Mouse (Mus musculus): Measurements from ENCODE around the gene Foxc1. TPM values are rescaled to one million over a fixed set of nuclear protein-coding genes. Genes with fewer than 3 reads are reported as not detected.

The Foxc1 gene
- total and polyA plus RNA-seq, 3 experiments, result not detected

GRCm38 (mm10) chr13:31802447-31802846 is 4.0 kb upstream of the Foxc1 start:
- H3K36me3 ChIP-seq (replicated peaks in 1 of 2; ENCODE audit: control insufficient read depth in 1 of 2, insufficient read depth in 1 of 2, low read length in 1 of 2), result no peaks in the 10 kb centered on the region
- no peak for DNase-seq (ENCODE audit: extremely low read depth)
- H3K4me2 ChIP-seq (ENCODE audit: insufficient read depth, low read depth, poor library complexity, severe bottlenecking), result no peak overlapping the region
- H3K9me3 ChIP-seq (replicated peaks; ENCODE audit: low read length), result peaks cover 9% of the 10 kb centered on the region
- 0 out of 4 replicates have a peak, but pooled peaks cover 0 to 5% of the 10 kb centered on the region in 2 experiments for H3K4me1 ChIP-seq (ENCODE audit: control insufficient read depth in 1 of 2, insufficient read depth in 2 of 2)
- TF ChIP-seq USF2 (conservative IDR thresholded peaks at IDR 0.05; ENCODE audit: low read depth, low read length) (no peak), PAX5 (IDR thresholded peaks at IDR 0.05; ENCODE audit: low read length) (no peak), SIN3A (IDR thresholded peaks at IDR 0.05; ENCODE audit: low read length) (no peak), MAX (IDR thresholded peaks at IDR 0.05; ENCODE audit: low read length) (no peak), ZMIZ1 (IDR thresholded peaks at IDR 0.05; ENCODE audit: low read depth, low read length) (no peak), CTCF (conservative IDR thresholded peaks at IDR 0.05 in 1 of 2, IDR thresholded peaks at IDR 0.05 in 1 of 2; ENCODE audit: low read depth in 2 of 2, low read length in 2 of 2) (no peak), GABPA (IDR thresholded peaks at IDR 0.05; ENCODE audit: insufficient replicate concordance, low read depth, low read length) (no peak), ELF1 (IDR thresholded peaks at IDR 0.05; ENCODE audit: low read depth, low read length) (no peak), RAD21 (IDR thresholded peaks at IDR 0.05; ENCODE audit: low read depth, low read length) (no peak), BHLHE40 (IDR thresholded peaks at IDR 0.05; ENCODE audit: low read depth, low read length) (no peak), NRF1 (IDR thresholded peaks at IDR 0.05; ENCODE audit: low read depth, low read length) (no peak), USF1 (IDR thresholded peaks at IDR 0.05; ENCODE audit: low read depth, low read length) (no peak), MYC (IDR thresholded peaks at IDR 0.05; ENCODE audit: low read depth, low read length) (no peak), E2F4 (IDR thresholded peaks at IDR 0.05; ENCODE audit: insufficient replicate concordance, low read depth, low read length) (no peak), CHD1 (IDR thresholded peaks at IDR 0.05; ENCODE audit: low read depth, low read length) (no peak), HCFC1 (IDR thresholded peaks at IDR 0.05; ENCODE audit: low read depth, low read length) (no peak), TBP (conservative IDR thresholded peaks at IDR 0.05; ENCODE audit: low read depth, low read length) (no peak), RCOR1 (conservative IDR thresholded peaks at IDR 0.05; ENCODE audit: low read depth, low read length) (no peak)
- no peaks in the 10 kb centered on the region for H3K79me2 ChIP-seq (replicated peaks; ENCODE audit: control insufficient read depth, extremely low read depth, insufficient read depth, poor library complexity, severe bottlenecking)
- in situ Hi-C loops (cut with MboI; ENCODE audit: low pct_ligation_motif_present, low pct_unique_long_range_greater_than_20kb, low sequenced_read_pairs), result loop anchor here (10.0 to 25.0 kb wide), 2 partner anchors 410 to 612 kb away; no protein-coding TSS in a partner anchor
- H3K27me3 ChIP-seq (replicated peaks), result no peaks in the 10 kb centered on the region
- H3K4me3 ChIP-seq (replicated peaks in 1 of 3; ENCODE audit: low read depth in 2 of 3, low read length in 2 of 3, poor library complexity in 1 of 3), result no peak overlapping the region
- no peak overlapping the region for H3K27ac ChIP-seq (ENCODE audit: insufficient read depth, low read depth)
- dilution Hi-C loops (cut with MboI; ENCODE audit: extremely low pct_ligation_motif_present, extremely low pct_unique_long_range_greater_than_20kb, low sequenced_read_pairs), result no loop called here
- H3K9ac ChIP-seq (ENCODE audit: insufficient read depth, low read depth), result no peak overlapping the region

GRCm38 (mm10) chr13:31803166-31804093 is 3.0 kb upstream of the Foxc1 start:
- Histone ChIP-seq H3K27ac (ENCODE audit: insufficient read depth, low read depth) (no peak overlapping the region), H3K9ac (ENCODE audit: insufficient read depth, low read depth) (no peak overlapping the region), H3K79me2 (replicated peaks; ENCODE audit: control insufficient read depth, extremely low read depth, insufficient read depth, poor library complexity, severe bottlenecking) (no peaks in the 10 kb centered on the region), H3K4me3 (replicated peaks in 1 of 3; ENCODE audit: low read depth in 2 of 3, low read length in 2 of 3, poor library complexity in 1 of 3) (no peak overlapping the region), H3K4me2 (ENCODE audit: insufficient read depth, low read depth, poor library complexity, severe bottlenecking) (no peak overlapping the region), H3K9me3 (replicated peaks; ENCODE audit: low read length) (peaks cover 17% of the 10 kb centered on the region), H3K4me1 (ENCODE audit: control insufficient read depth in 1 of 2, insufficient read depth in 2 of 2) (0 out of 4 replicates have a peak, but pooled peaks cover 0 to 5% of the 10 kb centered on the region in 2 experiments), H3K36me3 (replicated peaks in 1 of 2; ENCODE audit: control insufficient read depth in 1 of 2, insufficient read depth in 1 of 2, low read length in 1 of 2) (peaks cover 0 to 2% of the 10 kb centered on the region in 2 experiments), H3K27me3 (replicated peaks) (no peaks in the 10 kb centered on the region)
- no peak for DNase-seq (ENCODE audit: extremely low read depth)
- dilution Hi-C loops (cut with MboI; ENCODE audit: extremely low pct_ligation_motif_present, extremely low pct_unique_long_range_greater_than_20kb, low sequenced_read_pairs), result no loop called here
- in situ Hi-C loops (cut with MboI; ENCODE audit: low pct_ligation_motif_present, low pct_unique_long_range_greater_than_20kb, low sequenced_read_pairs), result loop anchor here (10.0 to 25.0 kb wide), 2 partner anchors 409 to 611 kb away; no protein-coding TSS in a partner anchor
- TF ChIP-seq USF2 (conservative IDR thresholded peaks at IDR 0.05; ENCODE audit: low read depth, low read length), result no peak
- no peak for TF ChIP-seq USF1 (IDR thresholded peaks at IDR 0.05; ENCODE audit: low read depth, low read length)
- TF ChIP-seq MYC (IDR thresholded peaks at IDR 0.05; ENCODE audit: low read depth, low read length), result no peak
- TF ChIP-seq JUND (conservative IDR thresholded peaks at IDR 0.05; ENCODE audit: low read depth, low read length), result no peak
- TF ChIP-seq SMC3 (IDR thresholded peaks at IDR 0.05; ENCODE audit: low read depth, low read length), result no peak
- no peak for TF ChIP-seq TBP (conservative IDR thresholded peaks at IDR 0.05; ENCODE audit: low read depth, low read length)
- TF ChIP-seq MAX (IDR thresholded peaks at IDR 0.05; ENCODE audit: low read length), result no peak
- TF ChIP-seq GABPA (IDR thresholded peaks at IDR 0.05; ENCODE audit: insufficient replicate concordance, low read depth, low read length), result no peak
- no peak for TF ChIP-seq MXI1 (IDR thresholded peaks at IDR 0.05; ENCODE audit: low read depth, low read length)
- TF ChIP-seq UBTF (IDR thresholded peaks at IDR 0.05; ENCODE audit: low read depth, low read length), result no peak

All from CH12.LX (cell line).